Mouse (Mus musculus) testis, adult 10 weeks (tissue): ENCODE data around the gene Prmt8. TPM values are rescaled to one million over a fixed set of nuclear protein-coding genes. Genes with fewer than 3 reads are reported as not detected.

ENCODE experiments used
- polyA plus RNA-seq: library from polyadenylated mRNA; stranded (reverse); fragments of 350-450 nt; fragmentation: Illumina TruSeq; extraction: RNeasy Lipid Tissue Mini Kit (QIAGEN cat#74804); gene quantifications from one replicate; pipeline ENCODE4 v1.2.3, GENCODE M21; 2014; ENCODE audit warnings: low read depth, low replicate concordance

Prmt8 gene
- polyA plus RNA-seq, result 0.11 TPM

DNA sequence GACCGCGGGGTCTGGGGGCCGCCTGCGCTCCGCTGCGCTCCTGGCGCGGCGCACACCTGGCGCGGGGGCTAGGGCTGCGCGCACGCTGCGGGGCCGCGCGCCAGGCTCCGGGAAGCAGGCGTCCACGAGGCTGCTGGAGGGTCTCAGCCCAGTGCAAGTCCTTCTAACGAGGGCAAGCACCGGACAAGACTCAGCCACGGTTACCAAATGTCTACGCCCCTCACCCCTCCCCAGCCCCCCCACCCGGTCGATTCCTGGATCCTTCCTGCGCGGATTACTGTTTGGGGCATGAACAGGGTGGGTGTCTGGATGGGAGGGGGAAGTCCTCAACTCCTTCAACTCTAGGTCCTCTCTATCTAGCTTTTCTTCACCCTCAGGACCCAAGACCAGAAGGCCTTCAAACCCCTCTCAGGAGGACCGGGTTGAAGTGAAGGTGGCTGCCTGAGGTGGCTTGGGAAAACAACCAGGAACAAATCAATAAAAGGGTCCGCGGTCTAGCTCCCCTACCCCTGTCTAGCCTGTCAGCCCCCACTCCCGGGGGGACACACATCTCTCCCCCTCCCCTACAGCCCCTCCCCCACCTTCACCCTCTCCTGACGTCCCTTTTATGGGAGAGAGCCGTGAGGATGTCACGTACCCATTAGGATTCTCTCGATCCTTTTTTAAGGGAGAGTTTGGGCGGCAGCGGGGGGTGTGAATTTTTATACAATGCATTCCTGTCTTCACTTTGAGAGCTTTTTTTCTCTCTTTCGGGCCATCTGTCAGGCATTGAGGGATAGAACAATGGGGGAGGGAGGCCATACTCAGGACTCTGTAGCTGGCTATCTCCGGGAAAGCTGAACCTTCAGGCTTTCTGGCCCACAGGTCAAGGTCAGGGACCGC, at the start of gene Prmt8:
Prmt8 (minus strand) TSS at position 198 of the 882 bp plus-strand sequence.

Other genes with a start within 250 kb of the Prmt8 start
- 0.24 TPM for gene Cracr2a, start 208.1 kb downstream of the Prmt8 start, polyA plus RNA-seq
- gene Tspan11, start 118.1 kb upstream of the Prmt8 start, polyA plus RNA-seq, result 0.13 TPM